Mouse (Mus musculus): ENCODE data around the gene Med10.
A peak's percentile ranks its signal among the peaks of the same experiment; 100 is the strongest.

The Med10 gene

GRCm38 (mm10) chr13:69830606-69831005, 28.4 kb downstream of the Med10 start:
- no peak for DNase-seq (ENCODE audit: low read depth, low spot score)

- no peak for DNase-seq (ENCODE audit: low read depth, low spot score)
Observed at GRCm38 (mm10) chr13:69832578-69832977, 30.4 kb downstream of the Med10 start.

GRCm38 (mm10) chr13:69833416-69833815, 31.2 kb downstream of the Med10 start:
- no peak for DNase-seq (ENCODE audit: low read depth, low spot score)

GRCm38 (mm10) chr13:69845592-69845991, 43.4 kb downstream of the Med10 start:
- peak; percentile 66 for DNase-seq (ENCODE audit: low read depth, low spot score)

GRCm38 (mm10) chr13:69849579-69849978, 47.4 kb downstream of the Med10 start:
- peak; percentile 41 for DNase-seq (ENCODE audit: low read depth, low spot score)

- no peak for DNase-seq (ENCODE audit: low read depth, low spot score)
Observed at GRCm38 (mm10) chr13:69852313-69852712, 50.1 kb downstream of the Med10 start.

GRCm38 (mm10) chr13:69853425-69854043, 51.3 kb downstream of the Med10 start:
- DNase-seq (ENCODE audit: low read depth, low spot score): no peak

- DNase-seq (ENCODE audit: low read depth, low spot score): no peak
Observed at GRCm38 (mm10) chr13:69855941-69856340, 53.7 kb downstream of the Med10 start.

- DNase-seq (ENCODE audit: low read depth, low spot score): no peak
Observed at GRCm38 (mm10) chr13:69862276-69862675, 60.1 kb downstream of the Med10 start.

- DNase-seq (ENCODE audit: low read depth, low spot score): peak; percentile 63
Observed at GRCm38 (mm10) chr13:69864911-69865310, 62.7 kb downstream of the Med10 start.
